Mouse (Mus musculus) embryonic facial prominence, embryonic 11.5 days (tissue): ENCODE data around the gene 1700037C18Rik. TPM values are rescaled to one million over a fixed set of nuclear protein-coding genes. Genes with fewer than 3 reads are reported as not detected.

ENCODE experiments used
- microRNA-seq: library from miRNA; unstranded; fragments of <30 nt; microRNA quantifications from one replicate; pipeline ENCODE4, GENCODE M21; 2016; ENCODE audit warnings: borderline number of aligned reads
- polyA plus RNA-seq: library from polyadenylated mRNA; unstranded; fragments of >200 nt; fragmentation: Nextera tagmentation; extraction: Ambion mirVana; gene quantifications from 2 replicates; pipeline ENCODE4 v1.2.1, GENCODE M21; 2014

The 1700037C18Rik gene
- polyA plus RNA-seq, 1 experiment from 2014 or later = 5.3 TPM

Small RNA genes lying within 50 kb of the gene (microRNA-seq; reads per million reads assigned to microRNA genes)
- gene Gm23493 = not detected

Other genes starting within 250 kb of the 1700037C18Rik start
- not detected in 2 replicates for gene Mefv, start 190.6 kb downstream of the 1700037C18Rik start, polyA plus RNA-seq
- gene Zfp263, start 164.6 kb downstream of the 1700037C18Rik start, polyA plus RNA-seq = 24.7 and 25.3 TPM in 2 replicates
- 0.11 and 0.78 TPM in 2 replicates for gene Olfr15, start 77.8 kb downstream of the 1700037C18Rik start, polyA plus RNA-seq
- 1.3 TPM in 2 replicates for gene Zfp174, start 61.4 kb downstream of the 1700037C18Rik start, polyA plus RNA-seq
- 53.3 and 55.7 TPM in 2 replicates for gene Naa60, start 36.3 kb downstream of the 1700037C18Rik start, polyA plus RNA-seq
- 6.8 and 7.3 TPM in 2 replicates for gene Zfp597, start 24.1 kb downstream of the 1700037C18Rik start, polyA plus RNA-seq
- 1.6 and 4.4 TPM in 2 replicates for gene Gm20695, start 24.0 kb downstream of the 1700037C18Rik start, polyA plus RNA-seq
- gene Cluap1, start 112 bp upstream of the 1700037C18Rik start, polyA plus RNA-seq = 27.3 and 32.0 TPM in 2 replicates
- gene Nlrc3, start 67.9 kb upstream of the 1700037C18Rik start, polyA plus RNA-seq = 0.76 and 0.91 TPM in 2 replicates
- 25.2 and 25.3 TPM in 2 replicates for gene Slx4, start 95.1 kb upstream of the 1700037C18Rik start, polyA plus RNA-seq
- gene Dnase1, start 128.3 kb upstream of the 1700037C18Rik start, polyA plus RNA-seq = 4.4 and 5.0 TPM in 2 replicates
- gene Trap1, start 169.1 kb upstream of the 1700037C18Rik start, polyA plus RNA-seq = 92.4 and 98.8 TPM in 2 replicates